Mouse (Mus musculus): Measurements from ENCODE around the gene Mup15.
"Not testable (repeated sequence)": the region's sequence is repeated elsewhere in the genome, so short reads cannot be mapped to it uniquely, and the experiment has no call there.

The Mup15 gene

GRCm38 (mm10) chr4:61439643-61440042, at the start of gene Mup15:
Gene Mup15, minus strand, starts transcription at chr4:61439743.
- DNase-seq (ENCODE audit: low read depth, low spot score), result not testable (repeated sequence)
